Mouse (Mus musculus) testis, adult 2 months (tissue): Measurements from ENCODE around the gene Top2a.

Experiments
- CTCF ChIP-seq: fragments of 200-500 bp; IDR thresholded peaks from 2 replicates; pipeline ENCODE4 v1.5.1; 2012; ENCODE audit warnings: low read depth, mild to moderate bottlenecking, inconsistent platforms, low read length, moderate library complexity; ENCODE audit not compliant: control insufficient read depth, insufficient read depth, insufficient replicate concordance
- POLR2A ChIP-seq: fragments of 200-500 bp; IDR thresholded peaks from 2 replicates; pipeline ENCODE4 v1.6.1; 2012; ENCODE audit warnings: low read depth, mild to moderate bottlenecking, inconsistent platforms, low read length, moderate library complexity; ENCODE audit not compliant: control insufficient read depth

- no peak for TF ChIP-seq POLR2A
- no peak for TF ChIP-seq CTCF
Measured at GRCm38 (mm10) chr11:99047643-99048042, 23.7 kb upstream of the Top2a start.
